Mouse (Mus musculus) heart, adult 18-20 months (tissue): Measurements from ENCODE around the gene Rnf215. TPM values are rescaled to one million over a fixed set of nuclear protein-coding genes. Genes with fewer than 3 reads are reported as not detected.
"Not testable (repeated sequence)": the region's sequence is repeated elsewhere in the genome, so short reads cannot be mapped to it uniquely, and the experiment has no call there.

Source experiments
- DNase-seq, 2 experiments: peaks; one replicate each; pipeline ENCODE4 v3.0.0; 2021 to 2022; ENCODE audit warnings: mixed read lengths in 1 of 2
- total RNA-seq, 2 experiments: library from RNA; stranded (reverse); gene quantifications; 2 replicates each; pipeline ENCODE4 v1.2.3; 2021

Gene Rnf215
- total RNA-seq, 2 experiments from 2014 or later, result 11.6 to 13.5 TPM

DNA sequence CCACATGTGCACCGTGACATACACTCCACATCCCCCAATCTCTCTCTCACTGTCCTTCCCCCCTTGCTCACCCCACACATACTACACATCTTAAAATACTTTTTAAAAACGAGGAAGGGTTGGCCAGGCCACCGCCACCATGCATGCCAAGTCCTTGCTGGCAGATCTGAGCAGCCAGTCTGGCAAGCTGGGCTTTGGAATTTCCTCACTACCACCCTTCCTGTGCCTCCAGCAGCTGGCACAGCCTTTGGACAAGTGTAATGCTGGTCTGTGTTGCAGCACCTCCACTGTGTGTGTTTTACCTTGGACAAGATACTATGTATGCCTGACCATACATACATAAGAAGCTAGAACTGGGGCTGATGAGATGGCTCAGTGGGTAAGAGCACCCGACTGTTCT, 21.5 kb upstream of the Rnf215 start:
- DNase-seq, result no peak

DNA sequence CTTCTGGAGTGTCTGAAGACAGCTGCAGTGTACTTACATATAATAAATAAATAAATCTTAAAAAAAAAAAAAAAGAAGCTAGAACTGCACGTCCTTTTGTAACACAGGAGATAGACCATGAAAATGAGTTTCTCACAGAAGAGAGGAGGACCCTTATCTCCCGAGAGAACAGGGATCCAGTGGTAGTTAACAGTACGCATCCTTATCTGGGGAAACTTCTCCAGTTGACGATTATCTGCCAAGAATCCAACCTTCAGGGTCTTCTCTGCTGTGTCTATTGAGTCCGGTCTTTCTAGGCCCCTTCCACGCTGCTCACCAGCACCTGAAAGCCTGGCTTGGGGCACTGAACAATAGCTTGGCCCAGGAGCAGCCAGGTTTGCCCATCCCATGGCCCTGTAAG, 21.0 kb upstream of the Rnf215 start:
- no peak for DNase-seq

DNA sequence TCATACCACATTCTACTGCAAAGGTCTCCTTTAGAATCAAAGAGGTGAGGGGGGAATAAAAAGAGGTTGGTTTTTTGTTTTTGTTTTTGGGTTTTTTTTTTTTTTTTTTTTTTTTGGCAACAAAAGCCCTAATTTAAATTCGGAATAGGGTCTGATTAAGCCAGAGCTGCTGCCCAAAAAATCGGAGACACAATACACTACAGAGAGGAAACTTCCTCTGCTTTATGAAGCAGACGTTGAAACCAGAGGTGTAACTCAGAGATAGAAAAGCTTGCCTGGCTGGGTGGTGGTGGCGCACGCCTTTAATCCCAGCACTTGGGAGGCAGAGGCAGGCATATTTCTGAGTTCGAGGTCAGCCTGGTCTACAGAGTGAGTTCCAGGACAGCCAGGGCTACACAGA, 20.5 kb upstream of the Rnf215 start:
- not testable (repeated sequence) for DNase-seq

DNA sequence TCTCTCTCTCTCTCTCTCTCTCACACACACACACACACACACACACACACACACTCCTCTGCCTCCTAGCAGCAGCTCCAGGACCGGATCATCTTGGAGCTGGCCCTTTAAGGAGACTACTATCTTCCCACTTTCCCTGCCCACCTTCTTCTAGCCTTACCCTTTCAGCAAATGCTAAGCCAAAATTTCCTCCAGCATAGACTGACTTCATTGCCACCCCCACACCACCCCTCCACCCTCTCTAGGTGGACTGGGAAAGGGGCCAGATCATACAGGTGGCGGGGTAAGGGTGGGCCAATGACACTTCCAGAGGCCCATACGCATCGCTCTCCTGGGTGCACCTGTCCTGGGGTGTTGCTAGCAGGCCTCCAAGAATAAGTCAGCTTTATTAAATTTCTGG, 19.6 kb upstream of the Rnf215 start:
- no peak for DNase-seq

GRCm38 (mm10) chr11:4116458-4117141, 18.4 kb upstream of the Rnf215 start:
- peak in 1 of 2 experiments; percentile 8 for DNase-seq

DNA sequence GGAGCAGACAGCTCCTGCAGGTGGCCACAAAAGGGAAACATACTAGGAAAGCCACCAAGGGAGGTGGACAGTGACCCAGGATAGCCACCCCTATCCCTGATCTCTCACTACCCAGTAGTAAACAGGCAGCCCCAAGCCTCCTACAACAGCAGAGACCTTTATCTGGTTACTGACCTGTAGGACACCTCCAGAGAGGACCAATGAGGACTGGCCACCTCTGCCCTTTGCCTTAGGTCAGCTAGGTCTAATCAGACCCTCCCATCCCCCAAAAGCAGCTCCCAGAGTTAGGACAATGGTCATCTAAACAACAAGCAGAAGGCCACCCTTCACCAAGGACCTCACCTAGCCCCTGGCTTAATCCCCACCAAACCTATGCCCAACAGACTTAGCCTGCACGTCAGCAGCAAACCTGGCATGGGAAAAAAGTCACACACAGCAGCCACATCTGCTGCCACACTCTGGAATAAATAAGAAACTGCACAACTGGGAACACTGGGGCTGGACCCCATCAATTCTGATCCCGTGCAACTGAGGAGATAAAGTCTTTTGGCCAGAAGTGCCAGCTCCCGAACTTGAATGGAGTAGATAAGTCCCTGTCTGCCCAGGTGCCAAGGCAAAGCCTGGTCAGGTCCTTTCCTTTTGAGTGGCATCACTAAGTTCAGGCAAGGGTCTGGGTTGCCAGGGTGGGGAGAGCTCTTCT, 17.5 kb upstream of the Rnf215 start:
- DNase-seq, result no peak

DNA sequence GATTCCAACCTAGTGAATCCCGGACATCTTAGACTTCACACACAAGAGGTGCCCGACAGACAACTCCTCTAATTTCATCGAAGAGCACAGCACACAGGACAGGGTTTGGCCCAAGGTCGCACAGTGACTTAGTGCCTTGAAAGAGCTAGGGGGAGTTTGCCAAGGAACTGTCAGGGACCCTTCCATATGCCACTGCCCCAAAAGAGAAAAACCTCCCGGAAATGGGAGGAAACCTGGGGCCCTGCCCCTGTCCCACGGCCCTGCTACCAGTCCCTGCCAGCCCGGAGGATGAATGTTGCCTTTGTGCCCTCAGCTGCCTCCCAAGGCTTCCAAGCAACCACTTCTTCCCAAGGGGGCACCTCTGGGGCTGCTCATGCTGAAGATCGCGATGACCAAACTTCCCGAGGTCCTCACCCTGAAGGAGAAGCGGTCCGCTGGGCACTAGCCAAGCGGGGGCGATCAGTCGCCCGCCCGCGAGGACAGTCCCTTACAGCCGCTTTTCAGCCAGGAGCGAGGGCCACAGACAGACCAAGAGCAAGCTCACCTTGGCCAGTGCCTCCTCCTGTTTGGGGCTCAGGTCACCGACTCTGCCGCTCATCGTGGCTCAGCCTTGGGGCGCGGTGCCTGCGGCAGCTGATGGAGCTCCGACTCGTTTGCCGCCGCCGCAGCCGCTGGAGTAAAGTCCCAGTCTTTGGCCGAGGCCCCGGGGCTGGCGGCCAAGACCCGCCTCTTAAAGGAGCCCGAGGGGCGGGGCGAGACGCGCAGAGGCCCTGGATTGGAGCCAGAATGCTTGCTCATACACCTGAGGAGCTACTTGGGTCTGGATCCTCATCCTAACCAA, 16.7 kb upstream of the Rnf215 start:
- DNase-seq, result peak; percentile 68 to 73

- DNase-seq, result no peak
These were observed 15.4 kb upstream of the Rnf215 start for GRCm38 (mm10) chr11:4119635-4120034.

DNA sequence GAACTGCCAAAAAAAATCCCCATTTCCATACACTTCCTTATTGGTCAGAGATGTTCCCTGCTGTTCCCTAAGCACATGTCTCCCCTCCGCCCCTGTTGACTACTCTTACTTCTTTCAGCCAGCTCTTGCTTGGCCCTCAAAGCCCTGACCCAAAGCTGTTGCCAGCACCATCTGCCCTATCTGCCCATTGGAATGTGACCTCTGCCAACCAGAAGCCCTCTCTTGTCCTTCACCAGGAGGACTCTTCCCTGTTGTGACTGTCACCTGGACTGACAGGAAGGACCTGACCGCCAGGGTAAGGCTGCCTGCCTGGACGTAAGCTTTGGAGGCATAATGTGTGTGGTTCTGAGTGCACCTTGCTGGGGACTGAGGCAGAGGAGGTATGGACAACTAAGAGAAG, 13.3 kb upstream of the Rnf215 start:
- no peak for DNase-seq

DNA sequence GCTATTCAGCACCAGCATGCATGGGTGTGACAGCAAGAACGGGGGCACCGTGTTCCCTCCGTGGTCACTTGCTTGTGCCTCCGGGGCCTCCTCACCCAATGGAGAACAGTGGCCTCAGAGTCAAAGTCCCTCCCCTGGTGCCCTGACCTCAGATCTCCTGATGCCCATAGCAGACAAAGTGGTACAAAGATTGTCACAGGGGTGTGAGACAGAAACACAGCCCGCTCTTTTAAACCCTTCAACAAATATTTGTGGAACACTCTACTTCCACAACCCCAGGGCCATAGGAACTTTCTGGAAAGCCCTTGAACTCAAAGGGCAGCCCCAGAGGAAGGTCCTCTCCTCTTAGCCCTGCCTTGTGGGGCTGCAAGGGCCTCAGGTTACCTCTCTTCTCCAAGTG, 12.8 kb upstream of the Rnf215 start:
- DNase-seq, result no peak

DNA sequence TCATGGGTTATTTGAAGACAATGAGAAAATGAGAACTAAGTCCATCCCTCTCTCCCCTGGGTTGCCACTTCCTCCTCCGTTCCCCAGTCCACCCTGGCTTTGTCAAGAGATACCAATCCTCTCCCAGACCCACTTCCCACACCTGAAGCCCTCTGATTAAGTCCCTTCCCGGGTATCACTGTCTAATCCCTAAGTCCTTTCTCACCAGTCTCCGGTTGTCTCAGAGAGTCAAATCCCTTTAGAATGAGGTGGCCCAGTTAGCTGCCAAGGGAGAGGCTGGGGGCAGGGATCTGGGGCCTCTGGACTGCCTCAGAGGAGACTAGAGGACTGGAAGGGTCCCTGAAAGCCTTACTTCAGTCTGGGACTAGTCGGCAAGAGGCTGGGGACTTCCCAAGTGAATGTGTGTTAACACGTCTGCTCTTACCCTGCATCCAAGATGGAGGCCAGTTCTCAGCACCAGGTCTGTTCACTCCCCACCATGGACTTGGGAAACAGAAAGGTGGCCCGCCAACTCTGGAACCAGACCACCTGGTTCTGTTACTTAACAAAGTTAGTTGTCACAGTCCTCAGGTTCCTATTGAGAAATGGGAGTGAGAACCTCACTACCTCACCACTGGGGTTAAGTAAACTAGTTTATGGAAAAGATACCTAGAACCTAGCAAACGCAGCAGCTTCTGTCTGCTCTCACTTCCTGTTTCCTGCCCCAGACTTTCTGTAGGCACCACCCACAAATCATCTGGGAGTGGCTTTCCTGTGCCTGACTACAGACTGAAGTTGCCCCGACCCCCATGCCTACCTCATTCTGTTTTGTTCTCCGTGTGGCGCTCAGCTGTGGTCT, 12.0 kb upstream of the Rnf215 start, which contains the start of gene Sec14l2:
TSS of gene Sec14l2 (minus strand) at position 674 of the 838 bp plus-strand sequence.
- no peak for DNase-seq

GRCm38 (mm10) chr11:4123922-4124321, 11.1 kb upstream of the Rnf215 start:
- no peak for DNase-seq

DNA sequence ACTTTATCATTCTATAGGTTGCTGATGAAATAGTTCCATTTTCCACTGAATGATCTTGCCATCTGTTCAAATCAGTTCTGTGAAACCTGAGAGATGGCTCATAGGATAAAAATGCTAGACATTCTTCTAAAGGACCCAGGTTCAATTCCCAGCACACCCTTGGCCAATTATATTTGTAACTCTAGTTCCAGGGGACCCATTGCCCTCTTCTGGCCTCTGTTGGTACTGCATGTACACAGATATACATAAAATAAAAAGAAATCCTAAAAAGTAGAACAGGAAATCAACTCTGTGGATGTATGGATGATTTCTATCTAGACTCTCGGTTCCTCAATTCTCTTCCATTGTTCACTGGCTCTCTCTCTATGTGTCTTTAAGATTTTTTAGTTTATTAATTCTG, 7.9 kb upstream of the Rnf215 start:
- DNase-seq, result no peak

- DNase-seq, result not testable (repeated sequence)
These were observed 6.5 kb upstream of the Rnf215 start for GRCm38 (mm10) chr11:4128461-4128860.

GRCm38 (mm10) chr11:4133450-4133849, 1.6 kb upstream of the Rnf215 start:
- DNase-seq, result peak in 1 of 2 experiments; percentile 37

- no peak for DNase-seq
These were observed 602 bp upstream of the Rnf215 start for GRCm38 (mm10) chr11:4134400-4134799.

- no peak for DNase-seq
These were observed 4.0 kb downstream of the Rnf215 start for GRCm38 (mm10) chr11:4138964-4139363.

GRCm38 (mm10) chr11:4141505-4141904, 6.5 kb downstream of the Rnf215 start:
- no peak for DNase-seq

DNA sequence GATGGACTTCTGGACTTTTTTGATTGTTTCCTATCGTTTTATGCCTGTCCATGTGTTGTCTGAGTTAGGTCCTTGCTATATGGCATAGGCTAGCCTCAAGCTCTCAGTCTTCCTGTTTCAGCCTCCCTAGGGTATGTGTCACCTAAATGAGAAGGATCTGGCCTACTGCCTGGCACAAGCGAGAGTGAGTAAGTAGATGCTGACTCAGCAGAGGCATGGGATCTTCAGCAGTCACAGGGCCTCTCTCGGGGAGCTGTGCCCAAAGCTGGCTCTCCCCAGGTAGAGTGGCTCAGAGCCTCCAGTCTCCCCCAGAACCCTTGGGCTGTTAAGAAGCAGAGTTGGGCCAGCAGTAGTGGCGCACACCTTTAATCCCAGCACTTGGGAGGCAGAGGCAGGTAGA, 7.3 kb downstream of the Rnf215 start:
- no peak for DNase-seq

- no peak for DNase-seq
These were observed 8.5 kb downstream of the Rnf215 start for GRCm38 (mm10) chr11:4143281-4144062.

- DNase-seq, result no peak
These were observed 11.4 kb downstream of the Rnf215 start for GRCm38 (mm10) chr11:4146381-4146780.
